Mouse (Mus musculus) embryonic fibroblast, embryonic 13.5 days (primary cell): ENCODE results near the gene Tnni1.

Experiments
- CTCF ChIP-seq: IDR thresholded peaks from 2 replicates; pipeline ENCODE4 v1.5.1; 2011; ENCODE audit warnings: mild to moderate bottlenecking, control low read depth, low read length, moderate library complexity, borderline replicate concordance; ENCODE audit not compliant: insufficient read depth
- POLR2A ChIP-seq: IDR thresholded peaks from 2 replicates; pipeline ENCODE4 v1.6.1; 2011; ENCODE audit warnings: low read depth, mild to moderate bottlenecking, control low read depth, low read length, moderate library complexity

- TF ChIP-seq CTCF (no peak), POLR2A (no peak; the same call in 1 of the 2 replicates)
These were observed 11.8 kb upstream of the Tnni1 start for GRCm38 (mm10) chr1:135767324-135767890.
